Mouse (Mus musculus): ENCODE data around the gene Ppcs.

GRCm38 (mm10) chr4:119417894-119418293 is 4.3 kb downstream of the Ppcs start:
- TF ChIP-seq CTCF (IDR thresholded peaks at IDR 0.05; ENCODE audit: borderline replicate concordance, insufficient read depth, low read length) (no peak), POLR2A (IDR thresholded peaks at IDR 0.05; ENCODE audit: low read depth, low read length) (no peak)

All from embryonic fibroblast, embryonic 13.5 days (primary cell).